Comparison of ENCODE assay signal across 11 mouse cellular contexts in genomic region chr4:35006541-35007260, GRCm38 (mm10).
DNase-seq lines count a peak whose midpoint lies in the region; ATAC-seq and TF ChIP-seq lines count a peak whose summit lies in the region.
"Had no signal": no experiment of that assay in that cellular context is flagged by ENCODE, and none has a peak within 500 bp of the region (broad histone marks: within the 10 kb centered on the region; RNA-seq: fewer than 3 reads in every experiment).

No protein-coding gene starts in this region.

- peak overlapping the region; percentile 27; the same call in 1 of the 2 replicates for H3K4me3 ChIP-seq in heart, embryonic 10.5 days
- H3K4me3 ChIP-seq in hindbrain, postnatal 0 days (ENCODE audit: low read length) = no peak overlapping the region

- no peak for TF ChIP-seq CTCF in hindbrain, postnatal 0 days (IDR thresholded peaks at IDR 0.05; ENCODE audit: low read depth)

- no peak for DNase-seq in heart, embryonic 10.5 days (ENCODE audit: low spot score)
- DNase-seq in heart, adult 8-10 months (ENCODE audit: low spot score) = no peak
- peak; percentile 16 for DNase-seq in testis, postnatal 14 days (ENCODE audit: low spot score)
- DNase-seq in testis, postnatal 10 days (ENCODE audit: low spot score) = no peak
- peak; percentile 13 for DNase-seq in hindbrain, postnatal 0 days (ENCODE audit: low spot score)
- no peak for DNase-seq in frontal cortex, adult 2 months (ENCODE audit: extremely low spot score in 1 of 2, low spot score in 1 of 2)
- DNase-seq in thymus, postnatal 36 days = no peak
- no peak for DNase-seq in right cerebral cortex, adult 18-20 months
- DNase-seq: adrenal gland, postnatal 10 days; cerebellum, adult 2 months; kidney, postnatal 14 days had no signal

- 15% methylated on average over 11 of the region's 11 CpGs for WGBS in heart, embryonic 10.5 days
- 43% methylated on average over 11 of the region's 11 CpGs for WGBS in hindbrain, postnatal 0 days

- no peaks in the 10 kb centered on the region for H3K9me3 ChIP-seq in heart, embryonic 10.5 days
- H3K9me3 ChIP-seq in hindbrain, postnatal 0 days (ENCODE audit: low read length) = no peaks in the 10 kb centered on the region

- peak overlapping the region; percentile 59; the same call in 1 of the 2 replicates for H3K27ac ChIP-seq in heart, embryonic 10.5 days
- no peak overlapping the region for H3K27ac ChIP-seq in hindbrain, postnatal 0 days

- H3K4me1 ChIP-seq in heart, embryonic 10.5 days = peaks cover 26% of the 10 kb centered on the region
- H3K4me1 ChIP-seq in hindbrain, postnatal 0 days (ENCODE audit: insufficient read depth, low read length) = peaks cover 10% of the 10 kb centered on the region

- no peak overlapping the region for H3K9ac ChIP-seq in hindbrain, postnatal 0 days (replicated peaks; ENCODE audit: low read length)

- no peak overlapping the region for H3K4me2 ChIP-seq in hindbrain, postnatal 0 days (ENCODE audit: low read depth, low read length)

- H3K36me3 ChIP-seq in heart, embryonic 10.5 days = no peaks in the 10 kb centered on the region
- H3K36me3 ChIP-seq in hindbrain, postnatal 0 days (ENCODE audit: insufficient read depth, low read length) = no peaks in the 10 kb centered on the region

- H3K27me3 ChIP-seq in heart, embryonic 10.5 days (ENCODE audit: insufficient read depth, poor library complexity, severe bottlenecking) = no peaks in the 10 kb centered on the region
- H3K27me3 ChIP-seq in hindbrain, postnatal 0 days (ENCODE audit: insufficient read depth, low read length) = no peaks in the 10 kb centered on the region

- ATAC-seq in hindbrain, postnatal 0 days = peak; percentile 71

Comparison
In these comparisons a context has a peak if more than half of its experiments do, and no peak if none do; other contexts are left out.
1. DNase-seq: peak in testis, postnatal 14 days (single experiment) and hindbrain, postnatal 0 days (single experiment); none in heart, embryonic 10.5 days (single experiment), heart, adult 8-10 months (single experiment), testis, postnatal 10 days (single experiment), frontal cortex, adult 2 months (0 of 2), thymus, postnatal 36 days (0 of 2) and right cerebral cortex, adult 18-20 months (single experiment).